Mouse (Mus musculus) neutrophil, adult 83 days (primary cell): Measurements from ENCODE around the gene Psmb11. TPM values are rescaled to one million over a fixed set of nuclear protein-coding genes. Genes with fewer than 3 reads are reported as not detected.

Experiments used
- total RNA-seq, 2 experiments: library from RNA; stranded (reverse); gene quantifications; one replicate each; pipeline ENCODE4 v1.2.4; 2023

Gene Psmb11
- total RNA-seq, result under 1 TPM in 1 of 2 experiments, not detected in 1; 0.07 TPM

GRCm38 (mm10) chr14:54621133-54621532 lies at the start of gene Psmb11:
Gene Psmb11, plus strand, starts transcription at chr14:54621433.

GRCm38 (mm10) chr14:54577089-54577982 lies 43.9 kb upstream of the Psmb11 start, which contains the start of gene Ajuba:
Gene Ajuba, minus strand, starts transcription at chr14:54577558.

GRCm38 (mm10) chr14:54605752-54606321 lies 15.4 kb upstream of the Psmb11 start, which contains the start of gene 4931414P19Rik:
Gene 4931414P19Rik, minus strand, starts transcription at chr14:54605993.

GRCm38 (mm10) chr14:54617897-54618365 lies 3.3 kb upstream of the Psmb11 start, which contains the start of gene Psmb5:
Gene Psmb5, minus strand, starts transcription at chr14:54618022.

GRCm38 (mm10) chr14:54640946-54641304 lies 19.7 kb downstream of the Psmb11 start, which contains the start of gene Gm17606:
Gene Gm17606, plus strand, starts transcription at chr14:54640952.

GRCm38 (mm10) chr14:54641305-54641969 lies 20.2 kb downstream of the Psmb11 start, which contains the start of gene Cdh24:
Gene Cdh24, minus strand, starts transcription at chr14:54641364.

Other genes starting within 250 kb of the Psmb11 start
- gene Slc7a7, start 203.7 kb upstream of the Psmb11 start, total RNA-seq, result 10 to 100 TPM; 20.7 to 26.1 TPM
- 10 to 100 TPM; 38.9 to 39.9 TPM for gene Mrpl52, start 194.5 kb upstream of the Psmb11 start, total RNA-seq
- gene Mmp14, start 189.8 kb upstream of the Psmb11 start, total RNA-seq, result 1 to 10 TPM; 1.1 to 2.8 TPM
- 10 to 100 TPM; 82.6 to 82.9 TPM for gene Lrp10, start 157.3 kb upstream of the Psmb11 start, total RNA-seq
- gene Rem2, start 145.3 kb upstream of the Psmb11 start, total RNA-seq, result under 1 TPM in 1 of 2 experiments, not detected in 1; 0.18 TPM
- 10 to 100 TPM; 12.8 to 13.9 TPM for gene Prmt5, start 103.9 kb upstream of the Psmb11 start, total RNA-seq
- 10 to 100 TPM; 26.8 to 31.2 TPM for gene Haus4, start 66.8 kb upstream of the Psmb11 start, total RNA-seq
- under 1 TPM; 0.20 to 0.22 TPM for gene Ajuba, start 43.9 kb upstream of the Psmb11 start, total RNA-seq
- 1 to 10 TPM; 3.4 to 6.2 TPM for gene 4931414P19Rik, start 15.4 kb upstream of the Psmb11 start, total RNA-seq
- gene Psmb5, start 3.4 kb upstream of the Psmb11 start, total RNA-seq, result 10 to 100 TPM; 56.3 to 74.9 TPM
- not detected for gene Gm17606, start 19.5 kb downstream of the Psmb11 start, total RNA-seq
- gene Cdh24, start 19.9 kb downstream of the Psmb11 start, total RNA-seq, result 1 to 10 TPM; 1.9 to 3.7 TPM
- gene 1700123O20Rik, start 64.8 kb downstream of the Psmb11 start, total RNA-seq, result 10 to 100 TPM; 29.0 to 31.1 TPM
- gene Acin1, start 65.5 kb downstream of the Psmb11 start, total RNA-seq, result 100 to 1,000 TPM; 245 to 254 TPM
- under 1 TPM; 0.40 to 0.70 TPM for gene Gm29776, start 77.4 kb downstream of the Psmb11 start, total RNA-seq
- gene Cebpe, start 90.7 kb downstream of the Psmb11 start, total RNA-seq, result 100 to 1,000 TPM; 181 to 183 TPM
- 1 to 10 TPM; 5.0 to 5.1 TPM for gene Slc7a8, start 160.5 kb downstream of the Psmb11 start, total RNA-seq
- not detected for gene Rnf212b, start 192.7 kb downstream of the Psmb11 start, total RNA-seq
- 10 to 100 TPM in 1 of 2 experiments, 1 to 10 TPM in 1; 8.7 to 10.9 TPM for gene Homez, start 249.5 kb downstream of the Psmb11 start, total RNA-seq